Mouse (Mus musculus) liver (tissue): ENCODE results near the gene AC124502.3.

Experiments used
- DNase-seq: peaks from one replicate; pipeline ENCODE4 v3.0.0-alpha.2; 2020; ENCODE audit warnings: mixed read lengths

The AC124502.3 gene

DNA sequence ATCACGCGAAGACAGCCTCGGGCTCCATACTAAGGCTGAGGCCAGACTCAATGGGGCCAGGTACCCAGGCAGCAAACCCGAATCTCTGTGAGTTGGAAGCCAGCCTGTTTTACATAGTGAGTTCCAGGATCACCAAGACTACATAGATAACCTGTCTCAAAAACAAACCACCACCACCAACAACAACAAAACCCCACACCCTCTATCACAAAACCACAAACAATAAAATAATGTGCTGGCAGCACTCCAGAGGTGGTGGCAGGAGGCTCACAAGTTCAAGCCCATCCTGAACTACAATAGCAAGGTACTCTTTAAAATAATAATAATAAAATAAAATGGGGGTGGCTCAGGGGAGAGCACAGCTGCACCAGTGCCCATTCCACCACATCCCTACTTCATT lies 2.1 kb upstream of the AC124502.3 start:
- no peak for DNase-seq

DNA sequence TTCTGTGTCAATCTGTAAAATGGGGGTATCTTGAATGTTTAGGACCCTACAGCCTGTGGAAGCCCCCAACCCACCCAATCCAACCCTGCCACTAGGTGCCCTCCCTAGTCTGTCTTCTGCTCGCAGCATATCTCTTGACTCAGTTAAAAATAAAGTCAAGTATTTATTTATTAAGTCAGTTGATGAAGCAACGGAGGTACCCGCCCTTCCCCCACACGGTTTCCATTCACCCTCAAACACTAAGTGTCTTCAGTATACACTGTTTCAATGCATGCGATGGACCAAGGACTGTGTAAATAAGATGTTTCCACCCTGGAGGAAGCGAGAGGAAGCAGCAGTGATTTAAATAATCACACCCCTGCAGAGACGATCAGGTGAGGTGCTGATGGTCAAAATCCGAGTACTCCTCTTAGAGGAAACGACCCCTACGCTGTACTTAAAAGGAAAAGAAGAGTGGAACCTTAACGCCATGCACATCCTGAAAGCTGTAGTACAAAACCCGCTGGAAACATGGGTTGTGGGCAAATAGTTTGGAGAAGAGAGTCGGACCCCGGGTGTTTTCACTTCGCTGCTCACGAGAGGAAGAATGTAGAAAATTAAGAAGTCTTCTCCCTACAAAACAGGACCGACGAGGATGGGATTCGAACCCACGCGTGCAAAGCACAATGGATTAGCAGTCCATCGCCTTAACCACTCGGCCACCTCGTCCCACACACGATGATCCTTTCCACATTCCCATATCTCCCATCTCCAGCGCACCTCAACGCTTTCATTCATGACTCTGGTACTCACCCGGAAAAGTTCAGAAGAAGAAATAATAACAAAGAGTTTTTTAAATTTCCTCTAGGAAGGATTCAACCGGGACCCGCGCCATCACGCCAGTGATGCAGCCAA lies 766 bp upstream of the AC124502.3 start:
- DNase-seq = peak; percentile 84

DNA sequence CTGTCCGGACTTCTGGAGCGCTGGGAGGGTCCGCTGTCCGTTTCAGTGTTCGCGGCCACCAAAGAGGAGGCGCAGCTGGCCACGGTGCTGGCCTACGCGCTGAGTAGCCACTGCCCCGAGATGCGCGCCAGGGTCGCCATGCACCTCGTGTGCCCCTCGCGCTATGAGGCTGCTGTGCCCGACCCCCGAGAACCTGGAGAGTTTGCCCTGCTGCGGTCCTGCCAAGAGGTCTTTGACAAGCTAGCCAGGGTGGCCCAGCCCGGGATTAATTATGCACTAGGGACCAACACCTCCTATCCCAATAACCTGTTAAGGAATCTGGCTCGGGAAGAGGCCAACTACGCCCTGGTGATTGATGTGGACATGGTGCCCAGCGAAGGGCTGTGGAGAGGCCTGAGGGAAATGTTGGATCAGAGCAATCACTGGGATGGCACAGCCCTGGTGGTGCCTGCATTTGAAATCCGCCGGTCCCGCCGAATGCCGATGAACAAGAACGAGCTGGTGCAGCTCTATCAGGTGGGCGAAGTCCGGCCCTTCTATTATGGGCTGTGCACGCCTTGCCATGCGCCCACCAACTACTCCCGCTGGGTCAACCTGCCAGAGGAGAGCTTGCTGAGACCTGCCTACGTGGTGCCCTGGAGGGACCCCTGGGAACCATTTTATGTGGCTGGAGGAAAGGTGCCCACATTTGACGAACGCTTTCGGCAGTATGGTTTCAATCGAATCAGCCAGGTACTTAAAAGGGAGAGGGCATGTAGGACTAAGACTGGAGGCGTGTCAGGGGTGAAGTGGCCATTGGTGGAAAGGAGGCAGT lies 817 bp downstream of the AC124502.3 start:
- no peak for DNase-seq

DNA sequence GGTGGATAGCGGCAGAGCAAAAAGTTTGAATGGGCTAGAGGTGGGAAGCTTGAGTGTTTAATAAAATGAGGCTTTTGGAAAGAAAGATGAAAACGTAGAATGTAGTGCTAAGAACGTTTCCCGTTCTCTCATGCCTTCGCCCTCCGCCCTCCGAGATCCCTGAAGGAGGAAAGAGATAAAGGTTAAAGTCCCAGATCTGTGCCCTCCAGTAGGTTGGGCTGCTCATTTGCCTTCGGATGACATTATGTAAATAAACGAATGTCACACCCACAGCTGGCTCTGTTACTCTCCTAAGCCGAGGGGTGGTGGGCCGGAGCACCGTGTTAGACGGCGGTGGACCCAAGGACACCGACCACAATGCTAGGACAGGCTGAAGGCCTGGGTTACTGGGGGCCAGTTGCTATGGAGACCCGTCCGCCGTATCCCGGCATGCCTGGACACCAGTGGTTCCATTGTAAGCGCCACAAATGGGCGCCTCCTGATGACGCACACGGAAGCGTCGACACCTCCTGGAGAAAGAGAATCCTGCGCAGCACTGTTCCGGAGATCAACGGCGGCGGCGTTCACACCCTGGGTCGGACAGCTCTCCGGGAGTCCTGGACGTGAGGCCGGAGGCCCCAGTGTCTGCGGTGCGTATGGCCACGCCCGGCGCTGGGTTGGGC lies 2.3 kb downstream of the AC124502.3 start, which contains the start of gene Brms1:
Gene Brms1 (plus strand): TSS at position 493 of the 662 bp plus-strand sequence.
- DNase-seq = peak; percentile 87

DNA sequence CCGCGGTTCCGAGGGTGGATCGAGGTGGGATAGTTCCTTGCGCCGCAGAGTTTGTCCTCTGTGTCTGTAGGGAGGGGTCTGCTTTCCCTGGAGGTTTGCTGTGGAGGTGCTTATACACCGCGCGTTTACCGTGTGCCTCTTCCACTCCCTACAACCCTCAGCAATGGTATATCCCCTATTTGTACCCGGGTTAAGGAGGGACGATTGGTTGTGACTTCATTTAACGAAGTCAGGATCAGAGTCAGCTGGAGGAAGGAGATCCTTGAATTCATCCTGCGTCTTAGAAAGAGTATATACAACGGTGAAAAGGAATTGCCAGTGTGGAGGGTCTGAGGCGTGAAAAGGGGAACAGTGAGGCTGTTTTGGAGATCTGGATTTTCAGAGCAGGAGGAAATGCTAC lies 2.9 kb downstream of the AC124502.3 start:
- no peak for DNase-seq

DNA sequence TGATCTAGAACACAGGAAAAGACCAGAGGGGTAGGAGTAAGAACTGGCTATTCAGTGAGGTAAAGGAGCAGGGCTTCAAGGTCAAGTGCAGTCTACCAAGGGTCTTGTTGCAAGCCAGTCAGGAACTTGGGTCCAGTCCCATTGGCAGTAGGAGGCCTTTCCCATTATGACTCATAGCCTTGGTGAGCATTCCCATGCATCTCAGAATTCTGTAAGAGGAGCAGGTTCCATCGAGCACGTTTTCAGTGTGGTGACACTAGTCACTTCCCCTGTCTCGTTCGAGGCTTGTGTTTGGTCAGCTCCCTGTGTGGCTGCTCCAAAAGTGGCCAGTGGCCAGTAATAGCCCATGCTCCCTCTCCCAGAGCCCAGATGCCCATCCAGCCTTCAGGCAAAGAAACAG lies 6.8 kb downstream of the AC124502.3 start:
- no peak for DNase-seq

DNA sequence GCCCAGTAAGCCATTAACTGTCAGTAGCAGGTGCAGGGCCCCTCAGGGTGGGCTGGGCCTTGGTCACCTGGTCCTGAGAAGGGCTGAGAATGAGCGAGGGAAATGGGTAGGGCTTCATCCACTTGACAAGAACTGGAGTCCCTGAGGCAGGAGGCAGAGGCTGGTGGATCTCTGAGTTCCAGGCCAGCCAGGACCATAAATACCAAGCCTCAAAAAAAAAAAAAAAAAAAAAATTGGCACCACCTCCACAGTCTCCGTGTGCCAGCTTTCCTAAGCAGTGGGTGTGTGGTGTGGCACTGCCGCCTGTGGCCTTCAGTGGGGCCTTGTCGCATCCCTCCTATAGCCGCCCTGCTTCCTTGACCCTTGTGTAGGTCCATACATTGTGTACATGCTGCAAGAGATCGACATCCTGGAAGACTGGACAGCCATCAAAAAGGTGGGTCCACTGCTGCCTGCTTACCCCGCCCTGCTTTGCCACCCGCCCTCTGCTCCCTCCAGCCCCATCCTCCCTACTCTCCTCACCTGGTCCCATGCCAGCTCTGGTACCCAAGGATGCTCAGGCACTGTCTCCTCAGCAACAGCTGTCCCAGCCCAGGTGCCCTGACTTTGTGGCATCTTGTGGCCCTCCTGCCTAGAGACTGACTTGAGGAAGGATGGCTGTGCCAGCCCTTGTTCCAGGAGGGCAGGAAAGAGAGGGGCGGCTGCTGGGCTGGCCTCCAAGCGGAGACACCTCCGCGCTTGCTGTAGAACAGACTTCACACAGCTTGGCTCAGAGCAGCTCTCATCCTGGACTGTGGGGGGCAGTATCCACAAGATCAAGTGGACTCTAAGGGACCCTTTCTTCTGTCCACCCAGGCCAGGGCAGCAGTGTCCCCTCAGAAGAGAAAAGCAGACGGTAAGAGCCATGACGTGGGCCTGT lies 9.7 kb downstream of the AC124502.3 start:
- DNase-seq = no peak

DNA sequence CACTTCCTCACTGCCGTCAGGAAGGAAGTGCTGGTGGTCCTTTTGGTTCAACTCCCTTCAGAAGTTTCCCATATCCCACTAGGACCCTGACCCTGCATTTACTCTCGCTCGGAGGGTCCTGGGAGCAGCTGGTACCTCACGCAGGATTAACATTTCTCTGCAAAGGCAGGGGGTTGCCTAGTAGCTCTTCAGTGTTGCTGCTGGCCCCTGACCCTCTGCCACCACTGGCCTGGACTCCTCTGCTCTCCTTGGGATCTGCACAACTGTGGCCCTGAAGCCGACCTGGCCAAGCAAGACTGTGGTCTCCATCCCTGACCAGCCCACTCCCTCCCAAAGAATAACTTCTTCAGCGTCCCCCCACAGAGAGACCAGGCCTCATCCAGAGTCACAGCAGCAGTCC lies 10.6 kb downstream of the AC124502.3 start:
- DNase-seq = no peak

DNA sequence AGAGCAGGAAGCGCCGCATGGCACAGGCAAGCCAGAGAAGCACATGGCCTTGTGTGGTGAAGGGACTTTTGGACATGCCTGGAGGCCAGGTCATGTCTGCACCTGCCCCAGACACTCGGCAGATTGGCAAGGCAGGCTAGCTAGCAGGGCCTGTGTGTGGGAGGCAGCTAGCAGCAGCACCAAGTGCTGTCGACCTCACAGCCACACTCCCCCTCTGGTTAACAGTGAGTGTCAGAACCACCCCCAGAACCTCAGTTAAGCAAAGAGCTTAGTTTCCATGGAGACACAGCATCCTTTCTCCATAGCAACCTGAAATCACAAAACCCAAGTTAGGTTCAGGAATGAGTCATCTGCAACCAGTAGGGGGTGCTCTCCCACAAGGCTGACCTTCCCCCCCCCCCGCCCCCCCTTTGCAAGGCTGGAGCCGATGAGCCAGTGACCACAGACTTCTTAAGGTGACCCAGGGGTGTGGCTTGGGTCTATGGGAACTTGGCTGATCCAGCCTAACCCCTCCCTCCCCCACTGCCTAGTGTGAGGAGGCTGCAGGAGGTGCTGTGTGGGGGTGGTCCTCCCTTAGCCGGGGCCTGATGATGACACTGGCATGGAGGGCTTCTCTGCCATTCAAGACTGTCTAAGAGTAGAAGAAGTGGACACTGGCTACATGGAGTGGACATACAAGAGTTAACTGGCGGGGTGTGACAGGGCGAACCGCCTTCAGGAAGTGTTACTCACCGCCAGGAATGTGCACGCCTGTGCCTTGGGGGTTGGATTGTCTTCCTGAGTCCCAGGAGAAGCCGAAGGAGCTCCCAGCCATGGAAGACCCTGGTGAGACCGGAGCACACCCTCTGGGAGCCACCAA lies 11.6 kb downstream of the AC124502.3 start, which contains the start of gene Rin1:
Gene Rin1 (plus strand): TSS at position 435 of the 859 bp plus-strand sequence.
- DNase-seq = peak; percentile 26

DNA sequence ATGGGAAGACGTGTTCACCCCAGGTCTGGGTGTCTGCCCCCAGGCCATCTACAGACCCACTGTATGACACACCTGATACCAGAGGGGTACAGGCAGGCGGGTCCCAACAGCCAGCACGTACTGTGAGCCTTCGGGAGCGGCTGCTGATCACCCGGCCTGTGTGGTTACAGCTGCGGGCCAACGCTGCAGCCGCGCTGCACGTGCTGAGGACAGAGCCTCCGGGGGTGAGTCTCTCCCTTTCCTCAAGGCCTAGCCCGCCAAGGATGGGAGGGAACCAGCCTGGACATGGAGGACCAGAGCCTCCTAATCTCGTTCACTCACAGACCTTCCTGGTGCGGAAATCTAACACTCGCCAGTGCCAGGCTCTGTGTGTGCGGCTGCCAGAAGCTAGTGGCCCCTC lies 12.3 kb downstream of the AC124502.3 start:
- DNase-seq = peak; percentile 17

DNA sequence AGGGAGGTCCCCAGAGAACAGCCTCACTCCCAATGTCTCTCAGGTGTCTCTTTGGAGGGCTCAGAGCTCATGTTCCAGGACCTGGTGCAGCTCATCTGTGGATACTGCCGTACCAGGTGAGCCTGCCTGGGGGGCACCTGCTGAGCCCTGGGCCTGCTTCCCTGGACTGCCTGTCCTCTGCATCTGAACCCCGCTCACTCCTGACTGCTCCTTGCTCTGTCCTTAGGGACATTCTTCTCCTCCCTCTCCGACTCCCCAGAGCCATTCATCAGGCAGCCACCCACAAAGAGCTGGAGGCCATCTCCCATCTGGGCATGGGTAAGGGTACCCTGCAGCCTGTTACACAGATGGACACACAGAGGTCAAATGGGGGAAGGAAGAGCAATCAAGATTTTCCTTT lies 12.8 kb downstream of the AC124502.3 start:
- no peak for DNase-seq

DNA sequence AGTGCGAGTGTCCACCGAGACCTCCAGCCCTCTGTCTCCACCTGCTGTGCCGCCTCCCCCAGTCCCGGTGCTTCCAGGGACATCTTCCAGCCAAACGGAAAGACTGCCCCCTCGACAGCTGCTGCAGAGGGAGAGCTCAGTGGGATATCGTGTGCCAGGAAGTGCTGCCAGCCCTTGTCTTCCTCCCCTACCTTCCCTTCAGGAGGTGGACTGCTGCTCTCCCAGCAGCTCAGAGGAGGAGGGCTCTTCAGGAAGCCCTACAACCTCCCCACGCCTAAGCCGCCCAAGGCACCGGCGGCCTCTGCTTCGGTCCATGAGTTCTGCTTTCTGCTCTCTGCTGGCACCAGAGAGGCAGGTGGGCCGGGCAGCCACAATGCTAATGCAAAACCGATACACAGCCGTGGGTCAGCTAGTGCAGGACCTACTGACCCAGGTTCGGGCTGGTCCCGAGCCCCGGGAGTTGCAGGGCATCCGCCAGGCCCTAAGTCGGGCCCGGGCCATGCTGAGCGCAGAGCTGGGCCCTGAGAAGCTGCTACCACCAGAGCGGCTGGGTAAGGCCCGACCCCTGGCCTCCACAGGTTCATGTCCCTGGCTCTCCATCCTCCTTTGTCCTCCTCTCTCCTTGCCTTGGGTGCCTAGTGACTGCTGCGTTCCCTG lies 13.6 kb downstream of the AC124502.3 start:
- DNase-seq = no peak

DNA sequence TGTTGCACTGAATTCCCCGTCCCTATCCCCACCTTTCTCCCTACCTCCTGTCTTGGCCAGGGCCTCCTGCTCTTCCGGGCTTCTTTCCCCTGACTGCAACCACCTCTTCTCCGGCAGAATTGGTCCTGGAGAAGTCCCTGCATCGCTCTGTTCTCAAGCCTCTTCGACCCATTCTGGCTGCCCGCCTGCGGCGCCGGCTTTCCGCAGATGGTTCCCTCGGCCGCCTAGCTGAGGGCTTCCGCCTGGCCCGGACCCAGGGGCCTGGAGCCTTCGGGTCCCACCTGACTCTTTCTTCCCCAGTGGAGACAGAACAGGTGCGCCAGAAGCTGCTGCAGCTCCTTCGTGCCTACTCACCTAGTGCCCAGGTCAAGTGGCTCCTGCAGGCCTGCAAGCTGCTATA lies 14.2 kb downstream of the AC124502.3 start:
- DNase-seq = no peak

DNA sequence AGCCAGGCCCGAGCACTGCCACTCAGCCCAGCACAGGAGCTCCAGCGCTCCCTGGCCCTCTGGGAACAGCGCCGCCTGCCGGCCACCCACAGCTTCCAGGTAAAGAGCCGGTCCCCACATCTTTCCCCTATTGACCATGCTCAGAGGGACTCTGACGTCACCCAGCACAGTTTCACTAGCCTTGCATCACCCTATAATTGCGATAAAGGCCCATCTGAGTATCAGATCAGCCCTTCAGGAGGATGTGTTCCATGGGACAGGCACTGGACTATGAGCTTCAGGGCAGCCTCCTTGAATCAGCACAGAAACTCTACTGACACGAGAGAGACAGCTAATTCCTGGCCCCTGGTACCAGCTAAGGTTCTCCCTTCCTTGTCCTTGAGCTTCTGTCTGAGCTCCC lies 15.2 kb downstream of the AC124502.3 start:
- DNase-seq = peak; percentile 71

DNA sequence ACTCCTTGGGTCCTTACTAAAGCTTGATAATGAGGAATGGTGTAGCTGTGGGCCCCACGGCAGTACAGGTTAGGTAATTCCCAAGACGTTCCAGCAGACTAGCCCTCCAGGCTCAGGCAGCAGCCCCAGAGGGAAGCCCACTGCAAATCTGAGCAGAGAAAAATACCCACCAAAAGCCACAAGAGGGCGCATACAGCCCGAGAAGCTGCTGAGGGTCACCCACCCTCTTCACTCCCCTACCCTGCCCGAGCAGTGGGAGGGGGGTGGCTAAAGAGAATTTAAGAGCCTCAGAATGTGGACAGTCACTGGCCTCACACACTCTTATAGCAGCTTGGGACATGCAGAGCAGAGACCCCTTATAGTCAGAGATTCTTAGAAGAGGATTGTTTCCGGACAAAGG lies 17.6 kb downstream of the AC124502.3 start:
- DNase-seq = peak; percentile 42

DNA sequence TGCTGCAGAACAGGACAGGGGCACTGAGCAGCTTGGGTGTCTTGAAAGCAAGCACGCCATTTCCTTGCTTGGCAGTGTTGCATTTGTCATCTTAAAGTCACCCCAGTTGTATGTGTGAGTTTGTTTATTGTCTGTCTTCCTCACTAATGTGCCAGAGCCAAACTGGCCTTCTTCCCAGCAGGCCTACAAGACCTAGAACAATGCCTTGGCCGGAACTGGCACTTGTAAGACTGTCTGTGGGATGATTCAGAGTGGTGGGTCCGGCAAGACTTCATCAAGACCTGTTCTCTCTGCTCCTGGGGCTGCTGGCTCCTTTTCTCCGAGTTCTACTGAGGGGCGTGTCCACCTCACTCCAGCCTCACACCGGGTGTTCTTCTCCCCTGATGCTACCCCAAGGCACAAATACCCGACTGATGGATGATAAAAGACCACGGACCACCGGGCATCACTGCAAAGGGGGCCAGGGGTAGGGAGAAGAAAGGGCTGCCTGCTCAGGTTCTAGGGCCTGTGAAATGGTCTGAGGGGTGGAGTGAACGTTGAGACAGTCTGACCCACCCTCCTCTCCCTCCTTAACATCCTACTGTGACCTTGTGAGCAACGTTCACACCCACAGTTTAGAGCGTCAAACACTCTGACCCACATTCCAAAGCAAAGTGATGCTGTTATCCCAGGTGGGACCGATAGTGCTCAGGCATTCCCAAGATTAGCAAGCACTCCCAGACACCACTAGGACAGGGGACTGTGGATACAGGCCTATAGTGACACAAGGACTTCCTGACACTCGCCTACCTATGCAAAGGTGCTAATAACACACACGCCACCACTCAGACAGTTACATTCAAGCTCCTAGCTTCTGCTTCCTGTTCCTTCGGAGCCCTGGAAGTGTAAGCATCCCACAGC lies 19.4 kb downstream of the AC124502.3 start:
- no peak for DNase-seq

DNA sequence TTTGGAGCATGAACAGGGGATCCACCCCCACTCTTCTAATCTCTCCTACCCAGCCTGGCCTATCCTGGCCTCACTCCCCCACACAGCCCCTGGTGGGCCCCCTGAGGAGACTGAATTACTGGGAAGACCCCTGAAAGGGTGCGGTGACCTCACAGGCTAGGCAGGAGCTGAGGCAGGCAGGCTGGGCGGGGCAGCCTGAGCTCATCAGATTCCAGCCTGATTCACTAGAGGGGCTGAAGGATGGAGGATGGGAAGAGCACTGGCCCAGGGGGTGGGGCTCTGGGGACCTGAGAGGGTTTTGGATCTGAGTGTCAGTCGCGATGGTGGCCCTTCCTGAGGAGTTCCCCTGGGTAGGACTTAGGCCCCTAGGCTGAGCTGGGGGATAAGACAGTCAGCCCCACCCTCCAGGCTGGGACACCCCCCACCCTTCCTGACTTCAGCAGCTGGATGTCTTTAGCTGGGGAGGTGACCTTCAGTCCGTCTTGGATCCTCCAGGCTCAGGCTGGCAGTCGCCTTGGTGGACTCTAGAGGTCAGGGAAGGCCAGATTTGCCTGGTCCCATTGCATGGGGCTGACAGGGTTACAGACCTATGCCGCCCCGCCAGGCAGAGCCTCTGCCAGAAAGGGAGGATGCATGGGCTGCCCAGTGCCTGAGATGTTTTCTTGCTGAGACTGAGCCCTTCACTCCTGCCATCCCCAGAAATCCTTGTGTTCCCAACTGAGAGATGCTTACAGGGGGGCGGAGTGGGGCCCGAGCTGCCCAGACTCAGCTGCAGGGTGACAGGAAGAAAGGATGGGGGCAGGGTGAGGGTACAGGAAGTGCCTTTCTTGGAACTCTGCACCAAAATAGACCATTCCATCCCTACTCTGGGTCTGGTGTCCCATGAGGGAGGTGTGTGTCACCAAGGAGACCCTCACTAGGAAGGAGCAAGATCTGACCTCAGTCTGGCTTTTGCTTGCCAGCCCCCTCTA lies 20.4 kb downstream of the AC124502.3 start:
- peak; percentile 38 for DNase-seq
